Mouse (Mus musculus): ENCODE data around the gene Gm7361. TPM values are rescaled to one million over a fixed set of nuclear protein-coding genes. Genes with fewer than 3 reads are reported as not detected.
"Not testable (repeated sequence)": the region's sequence is repeated elsewhere in the genome, so short reads cannot be mapped to it uniquely, and the experiment has no call there.

Gene Gm7361
- polyA plus RNA-seq (2016; fragmentation: Nextera tagmentation; extraction: Ambion mirVana): not detected in 2 replicates

DNA sequence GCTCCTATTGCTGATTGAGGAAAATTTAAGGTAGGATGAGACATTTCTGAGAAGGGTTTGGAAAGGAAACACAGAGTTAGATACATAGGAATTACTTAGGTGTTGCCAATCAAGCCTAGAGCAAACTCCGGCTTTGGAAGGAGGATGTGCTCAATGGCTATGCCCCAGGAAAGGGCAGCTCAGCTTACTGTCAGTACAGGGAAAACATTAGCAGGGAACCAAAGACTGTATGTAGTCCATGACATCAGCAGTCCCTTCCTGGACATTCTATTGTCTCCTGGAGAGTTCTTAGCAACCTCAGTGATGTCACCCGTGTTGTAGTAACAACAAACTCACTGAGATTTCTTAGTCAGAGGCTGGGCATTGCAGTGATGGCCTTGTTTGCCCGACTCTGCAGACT, at the start of gene Gm7361:
Gene Gm7361 (plus strand): TSS at position 301 of the 400 bp plus-strand sequence.
- not testable (repeated sequence) for H3K27ac ChIP-seq; H3K9ac ChIP-seq; ATAC-seq (ENCODE audit: insufficient number of reproducible peaks, insufficient read depth, low FRiP score, low TSS enrichment); H3K4me1 ChIP-seq; H3K4me2 ChIP-seq (replicated peaks); H3K36me3 ChIP-seq; H3K9me3 ChIP-seq; H3K4me3 ChIP-seq; H3K27me3 ChIP-seq
- 76% methylated on average over 3 of the region's 3 CpGs for WGBS

DNA sequence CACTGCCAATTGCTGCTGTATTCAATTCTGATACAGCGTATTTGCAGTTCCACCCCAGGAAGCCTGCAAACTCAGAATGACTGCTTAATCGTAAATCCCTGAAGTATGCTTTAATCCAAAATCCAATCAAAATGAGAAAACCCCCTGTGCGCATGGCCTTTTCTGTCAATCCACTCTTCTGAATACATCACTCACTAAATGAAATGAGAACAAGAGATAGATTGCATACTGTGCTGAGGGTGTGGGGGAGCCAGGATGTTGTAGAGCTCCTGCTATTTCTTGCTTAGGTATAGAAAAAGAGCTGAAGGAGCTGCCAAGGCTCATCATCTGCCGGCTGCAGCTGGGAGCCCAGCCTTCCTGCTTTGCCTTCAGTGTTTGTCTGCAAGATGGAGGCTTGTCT, 46.5 kb upstream of the Gm7361 start:
- ATAC-seq (ENCODE audit: insufficient number of reproducible peaks, insufficient read depth, low FRiP score, low TSS enrichment): no peak
- no peaks in the 10 kb centered on the region for H3K27me3 ChIP-seq

DNA sequence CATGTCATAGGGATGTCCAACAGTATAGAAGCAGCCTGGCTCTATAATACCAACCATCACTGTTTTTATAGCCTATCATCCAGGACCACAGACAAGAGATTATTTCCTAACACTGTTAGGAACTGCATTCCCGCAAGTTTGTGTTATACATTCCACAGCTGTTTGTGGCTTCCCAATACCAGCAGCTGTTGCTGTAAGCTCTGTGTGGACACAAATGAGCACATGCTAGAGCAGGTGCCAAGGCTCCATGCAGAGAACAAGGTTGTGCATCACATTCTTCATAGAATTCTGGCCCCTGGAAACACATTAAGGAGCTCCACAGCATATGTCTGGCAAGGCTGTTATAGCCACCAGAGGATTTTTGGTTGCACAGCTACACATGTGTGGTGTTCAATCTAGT, 35.4 kb upstream of the Gm7361 start:
- H3K27me3 ChIP-seq: no peaks in the 10 kb centered on the region
- H3K4me3 ChIP-seq: no peak overlapping the region
- ATAC-seq (ENCODE audit: insufficient number of reproducible peaks, insufficient read depth, low FRiP score, low TSS enrichment): no peak
- 83% methylated on average over 1 of the region's 1 CpGs for WGBS
- H3K9ac ChIP-seq: no peak overlapping the region
- H3K9me3 ChIP-seq: no peaks in the 10 kb centered on the region
- H3K4me1 ChIP-seq: no peaks in the 10 kb centered on the region
- H3K27ac ChIP-seq: no peak overlapping the region
- H3K36me3 ChIP-seq: no peaks in the 10 kb centered on the region
- no peak overlapping the region for H3K4me2 ChIP-seq (replicated peaks)

More for the DNA sequence above, 46.5 kb upstream of the Gm7361 start:
- WGBS: 85% methylated on average over 4 of the region's 4 CpGs
- no peak overlapping the region for H3K9ac ChIP-seq
- H3K4me1 ChIP-seq: no peaks in the 10 kb centered on the region
- no peak overlapping the region for H3K27ac ChIP-seq
- H3K9me3 ChIP-seq: no peaks in the 10 kb centered on the region
- H3K36me3 ChIP-seq: no peaks in the 10 kb centered on the region
- no peak overlapping the region for H3K4me3 ChIP-seq
- H3K4me2 ChIP-seq (replicated peaks): no peak overlapping the region

- not testable (repeated sequence) for H3K4me1 ChIP-seq; H3K4me3 ChIP-seq; H3K4me2 ChIP-seq (replicated peaks); H3K36me3 ChIP-seq; H3K9me3 ChIP-seq; H3K9ac ChIP-seq; H3K27me3 ChIP-seq; ATAC-seq (ENCODE audit: insufficient number of reproducible peaks, insufficient read depth, low FRiP score, low TSS enrichment); H3K27ac ChIP-seq
- 82% methylated on average over 3 of the region's 3 CpGs for WGBS
Observed at GRCm38 (mm10) chr5:26266656-26267055, 9.2 kb downstream of the Gm7361 start.

GRCm38 (mm10) chr5:26280361-26280760, 22.9 kb downstream of the Gm7361 start:
- Histone ChIP-seq H3K9me3 (no peaks in the 10 kb centered on the region), H3K4me3 (no peak overlapping the region), H3K27ac (no peak overlapping the region), H3K4me1 (no peaks in the 10 kb centered on the region), H3K36me3 (no peaks in the 10 kb centered on the region), H3K9ac (no peak overlapping the region), H3K4me2 (replicated peaks) (no peak overlapping the region), H3K27me3 (no peaks in the 10 kb centered on the region)
- no peak for ATAC-seq (ENCODE audit: insufficient number of reproducible peaks, insufficient read depth, low FRiP score, low TSS enrichment)
- WGBS: 76% methylated on average over 5 of the region's 5 CpGs

- no peak for ATAC-seq (ENCODE audit: insufficient number of reproducible peaks, insufficient read depth, low FRiP score, low TSS enrichment)
- WGBS: 100% methylated on average over 1 of the region's 1 CpGs
- Histone ChIP-seq H3K27me3 (no peaks in the 10 kb centered on the region), H3K9me3 (no peaks in the 10 kb centered on the region), H3K4me2 (replicated peaks) (no peak overlapping the region), H3K4me3 (no peak overlapping the region), H3K4me1 (no peaks in the 10 kb centered on the region), H3K27ac (no peak overlapping the region), H3K36me3 (no peaks in the 10 kb centered on the region), H3K9ac (no peak overlapping the region)
Observed at GRCm38 (mm10) chr5:26281717-26282116, 24.2 kb downstream of the Gm7361 start.

GRCm38 (mm10) chr5:26282282-26282681, 24.8 kb downstream of the Gm7361 start:
- H3K9ac ChIP-seq: no peak overlapping the region
- no peak for ATAC-seq (ENCODE audit: insufficient number of reproducible peaks, insufficient read depth, low FRiP score, low TSS enrichment)
- H3K27ac ChIP-seq: no peak overlapping the region
- no peaks in the 10 kb centered on the region for H3K9me3 ChIP-seq
- 7% methylated on average over 4 of the region's 4 CpGs for WGBS
- no peak overlapping the region for H3K4me3 ChIP-seq
- no peaks in the 10 kb centered on the region for H3K4me1 ChIP-seq
- no peak overlapping the region for H3K4me2 ChIP-seq (replicated peaks)
- H3K36me3 ChIP-seq: no peaks in the 10 kb centered on the region
- no peaks in the 10 kb centered on the region for H3K27me3 ChIP-seq

GRCm38 (mm10) chr5:26283399-26283798, 25.9 kb downstream of the Gm7361 start:
- no peak for ATAC-seq (ENCODE audit: insufficient number of reproducible peaks, insufficient read depth, low FRiP score, low TSS enrichment)
- Histone ChIP-seq H3K4me2 (replicated peaks) (no peak overlapping the region), H3K4me1 (no peaks in the 10 kb centered on the region), H3K9ac (no peak overlapping the region), H3K9me3 (no peaks in the 10 kb centered on the region), H3K27me3 (no peaks in the 10 kb centered on the region), H3K36me3 (no peaks in the 10 kb centered on the region), H3K27ac (no peak overlapping the region), H3K4me3 (no peak overlapping the region)
- 70% methylated on average over 1 of the region's 1 CpGs for WGBS

- Histone ChIP-seq H3K36me3 (no peaks in the 10 kb centered on the region), H3K27me3 (no peaks in the 10 kb centered on the region), H3K9me3 (no peaks in the 10 kb centered on the region), H3K9ac (no peak overlapping the region), H3K4me3 (no peak overlapping the region), H3K4me1 (no peaks in the 10 kb centered on the region), H3K27ac (no peak overlapping the region), H3K4me2 (replicated peaks) (no peak overlapping the region)
- ATAC-seq (ENCODE audit: insufficient number of reproducible peaks, insufficient read depth, low FRiP score, low TSS enrichment): no peak
- 71% methylated on average over 1 of the region's 1 CpGs for WGBS
Observed at GRCm38 (mm10) chr5:26291621-26292020, 34.1 kb downstream of the Gm7361 start.

DNA sequence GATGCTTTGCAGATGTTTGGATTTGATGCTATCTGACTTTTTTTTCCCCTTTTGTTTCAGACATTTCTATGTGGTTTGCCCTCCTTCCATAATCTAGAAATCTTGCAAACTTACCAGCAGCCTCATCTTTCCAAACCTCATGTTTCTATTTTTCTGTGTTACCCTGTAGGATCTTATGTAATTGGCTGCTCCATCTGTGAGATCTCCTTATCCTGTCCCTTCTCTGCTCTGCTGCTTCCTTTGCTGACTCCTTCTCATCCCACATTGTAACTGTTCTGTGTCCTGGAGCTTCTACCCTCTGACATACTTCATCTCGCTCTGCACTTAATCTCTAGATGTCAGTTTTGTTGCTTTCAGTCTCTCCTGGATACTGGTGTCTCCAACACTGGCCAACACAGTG, 35.8 kb downstream of the Gm7361 start:
- Histone ChIP-seq H3K27me3 (no peaks in the 10 kb centered on the region), H3K4me2 (replicated peaks) (no peak overlapping the region), H3K4me3 (no peak overlapping the region), H3K36me3 (no peaks in the 10 kb centered on the region), H3K27ac (no peak overlapping the region), H3K9ac (no peak overlapping the region), H3K4me1 (no peaks in the 10 kb centered on the region), H3K9me3 (no peaks in the 10 kb centered on the region)
- 73% methylated on average over 1 of the region's 1 CpGs for WGBS
- ATAC-seq (ENCODE audit: insufficient number of reproducible peaks, insufficient read depth, low FRiP score, low TSS enrichment): no peak

Other genes with a start within 250 kb of the Gm7361 start
- not detected in 2 replicates for gene Gm5862, start 234.8 kb upstream of the Gm7361 start, polyA plus RNA-seq (2016; fragmentation: Nextera tagmentation; extraction: Ambion mirVana)
- not detected in 2 replicates for gene Speer4a, start 218.1 kb upstream of the Gm7361 start, polyA plus RNA-seq (2016; fragmentation: Nextera tagmentation; extraction: Ambion mirVana)
- 0.11 TPM in 1 of 2 replicates, not detected in the other for gene Gm7347, start 199.1 kb upstream of the Gm7361 start, polyA plus RNA-seq (2016; fragmentation: Nextera tagmentation; extraction: Ambion mirVana)
- gene Gm10471, start 168.4 kb upstream of the Gm7361 start, polyA plus RNA-seq (2016; fragmentation: Nextera tagmentation; extraction: Ambion mirVana): not detected in 2 replicates
- gene 5031410I06Rik, start 152.3 kb upstream of the Gm7361 start, polyA plus RNA-seq (2016; fragmentation: Nextera tagmentation; extraction: Ambion mirVana): not detected in 2 replicates
- gene Gm10220, start 136.3 kb upstream of the Gm7361 start, polyA plus RNA-seq (2016; fragmentation: Nextera tagmentation; extraction: Ambion mirVana): not detected in 2 replicates

Measured in embryonic facial prominence, embryonic 12.5 days (tissue).